Mouse (Mus musculus) liver, embryonic 11.5 days (tissue): Measurements from ENCODE around the gene Jmjd4. TPM values are rescaled to one million over a fixed set of nuclear protein-coding genes. Genes with fewer than 3 reads are reported as not detected.

Experiments used
- ATAC-seq: fragments of 200-750 bp; cut with Nextera tagmentation; replicated peaks from 2 replicates; pipeline ENCODE4 v1.8.0; 2017; ENCODE audit warnings: moderate number of reproducible peaks, mild to moderate bottlenecking, moderate TSS enrichment, moderate library complexity; ENCODE audit not compliant: low FRiP score
- DNase-seq: peaks from one replicate; pipeline ENCODE4 v3.0.0-alpha.2; 2017; ENCODE audit warnings: low spot score
- H3K27ac ChIP-seq: fragments of 300-500 bp; sonication (generic); 2 replicates; pipeline ENCODE4 v1.5.1; 2014; ENCODE audit warnings: mild to moderate bottlenecking, low read depth, low read length, control low read depth
- H3K27me3 ChIP-seq: fragments of 300-500 bp; sonication (generic); replicated peaks from 2 replicates; pipeline ENCODE4 v1.6.1; 2014; ENCODE audit warnings: low read length, mixed read lengths; ENCODE audit not compliant: control insufficient read depth, insufficient read depth
- H3K36me3 ChIP-seq: fragments of 300-500 bp; sonication (generic); 2 replicates; pipeline ENCODE4 v1.6.1; 2014; ENCODE audit warnings: mild to moderate bottlenecking, low read length, moderate library complexity, mixed read lengths; ENCODE audit not compliant: control insufficient read depth, insufficient read depth
- H3K4me1 ChIP-seq: fragments of 300-500 bp; sonication (generic); replicated peaks from 2 replicates; pipeline ENCODE4 v1.6.1; 2014; ENCODE audit warnings: low read length, mixed read lengths; ENCODE audit not compliant: control insufficient read depth, insufficient read depth
- H3K4me2 ChIP-seq: fragments of 300-500 bp; sonication (generic); 2 replicates; pipeline ENCODE4 v1.6.1; 2014; ENCODE audit warnings: mild to moderate bottlenecking, control low read depth, moderate library complexity
- H3K4me3 ChIP-seq: fragments of 300-500 bp; sonication (generic); 2 replicates; pipeline ENCODE4 v1.5.1; 2014; ENCODE audit warnings: low read depth, low read length, control low read depth
- H3K9ac ChIP-seq: fragments of 300-500 bp; sonication (generic); 2 replicates; pipeline ENCODE4 v1.6.1; 2014; ENCODE audit warnings: low read depth, low read length, control low read depth
- H3K9me3 ChIP-seq: fragments of 300-500 bp; sonication (generic); 2 replicates; pipeline ENCODE4 v1.6.1; 2016; ENCODE audit warnings: low read length, inconsistent platforms, mixed read lengths; ENCODE audit not compliant: control insufficient read depth
- WGBS: fragments of 180-500 bp; shearing (Covaris S2); extraction: QIAGEN DNeasy Blood & Tissue Kit; methylation state at CpG from one replicate; pipeline ENCODE4 v1.1.7; 2014; 5-methylcytosine and 5-hydroxymethylcytosine counted together
- polyA plus RNA-seq: library from polyadenylated mRNA; unstranded; fragments of >200 nt; fragmentation: Nextera tagmentation; extraction: Ambion mirVana; gene quantifications from 2 replicates; pipeline ENCODE4 v1.2.1, GENCODE M21; 2014

Jmjd4 gene
- polyA plus RNA-seq, 1 experiment from 2014 or later, result 12.7 TPM

GRCm38 (mm10) chr11:59477240-59477639, 27.4 kb downstream of the Jmjd4 start:
- Histone ChIP-seq H3K27me3 (peaks cover 5% of the 10 kb centered on the region; the same call in 1 of the 2 replicates), H3K9ac (no peak overlapping the region), H3K36me3 (no peaks in the 10 kb centered on the region), H3K9me3 (no peaks in the 10 kb centered on the region), H3K27ac (no peak overlapping the region), H3K4me2 (no peak overlapping the region), H3K4me3 (no peak overlapping the region), H3K4me1 (no peaks in the 10 kb centered on the region)
- DNase-seq (no peak), ATAC-seq (no peak)
- 66% methylated on average over 6 of the region's 6 CpGs for WGBS

GRCm38 (mm10) chr11:59483212-59483611, 33.4 kb downstream of the Jmjd4 start:
- no peak overlapping the region for H3K27ac ChIP-seq
- peaks cover 3% of the 10 kb centered on the region; the same call in 1 of the 2 replicates for H3K27me3 ChIP-seq
- peaks cover 18% of the 10 kb centered on the region for H3K36me3 ChIP-seq
- H3K4me2 ChIP-seq, result no peak overlapping the region
- WGBS, result 9% methylated on average over 2 of the region's 2 CpGs
- H3K9ac ChIP-seq, result no peak overlapping the region
- ATAC-seq, result no peak
- no peaks in the 10 kb centered on the region for H3K9me3 ChIP-seq
- no peak overlapping the region for H3K4me3 ChIP-seq
- H3K4me1 ChIP-seq, result no peaks in the 10 kb centered on the region
- DNase-seq, result no peak

GRCm38 (mm10) chr11:59485641-59486040, 35.8 kb downstream of the Jmjd4 start:
- no peak for ATAC-seq
- H3K9me3 ChIP-seq, result no peaks in the 10 kb centered on the region
- no peak overlapping the region for H3K9ac ChIP-seq
- H3K4me2 ChIP-seq, result no peak overlapping the region
- H3K4me1 ChIP-seq, result no peaks in the 10 kb centered on the region
- peaks cover 24% of the 10 kb centered on the region for H3K36me3 ChIP-seq
- H3K27ac ChIP-seq, result no peak overlapping the region
- no peak for DNase-seq
- no peak overlapping the region for H3K4me3 ChIP-seq
- WGBS, result 68% methylated on average over 2 of the region's 2 CpGs
- H3K27me3 ChIP-seq, result no peaks in the 10 kb centered on the region

GRCm38 (mm10) chr11:59486222-59486621, 36.4 kb downstream of the Jmjd4 start:
- no peak for ATAC-seq
- Histone ChIP-seq H3K4me2 (no peak overlapping the region), H3K4me3 (no peak overlapping the region), H3K4me1 (no peaks in the 10 kb centered on the region), H3K9ac (no peak overlapping the region), H3K27me3 (no peaks in the 10 kb centered on the region), H3K36me3 (peaks cover 29% of the 10 kb centered on the region), H3K9me3 (no peaks in the 10 kb centered on the region), H3K27ac (no peak overlapping the region)
- no peak for DNase-seq
- 84% methylated on average over 8 of the region's 8 CpGs for WGBS

GRCm38 (mm10) chr11:59496672-59497310, 46.9 kb downstream of the Jmjd4 start:
- peaks cover 65% of the 10 kb centered on the region for H3K36me3 ChIP-seq
- ATAC-seq (no peak), DNase-seq (no peak)
- H3K4me1 ChIP-seq, result no peaks in the 10 kb centered on the region
- H3K9ac ChIP-seq, result no peak overlapping the region
- no peak overlapping the region for H3K27ac ChIP-seq
- no peak overlapping the region for H3K4me2 ChIP-seq
- H3K9me3 ChIP-seq, result no peaks in the 10 kb centered on the region
- H3K4me3 ChIP-seq, result no peak overlapping the region
- H3K27me3 ChIP-seq, result no peaks in the 10 kb centered on the region
- 71% methylated on average over 6 of the region's 6 CpGs for WGBS

GRCm38 (mm10) chr11:59497747-59498146, 47.9 kb downstream of the Jmjd4 start:
- Histone ChIP-seq H3K9me3 (no peaks in the 10 kb centered on the region), H3K4me2 (no peak overlapping the region), H3K27me3 (no peaks in the 10 kb centered on the region), H3K4me3 (no peak overlapping the region), H3K9ac (no peak overlapping the region), H3K27ac (no peak overlapping the region), H3K4me1 (no peaks in the 10 kb centered on the region), H3K36me3 (peaks cover 68% of the 10 kb centered on the region)
- WGBS, result 88% methylated on average over 7 of the region's 7 CpGs
- no peak for DNase-seq
- no peak for ATAC-seq

GRCm38 (mm10) chr11:59501978-59502700, 52.3 kb downstream of the Jmjd4 start:
- Histone ChIP-seq H3K9ac (no peak overlapping the region), H3K36me3 (peaks cover 59% of the 10 kb centered on the region)
- no peak for ATAC-seq

GRCm38 (mm10) chr11:59505351-59505838, 55.5 kb downstream of the Jmjd4 start:
- WGBS, result 1% methylated on average over 21 of the region's 21 CpGs
- H3K36me3 ChIP-seq, result peaks cover 31% of the 10 kb centered on the region
- peak overlapping the region; percentile 84 for H3K9ac ChIP-seq
- H3K27ac ChIP-seq, result peak overlapping the region; percentile 84
- no peaks in the 10 kb centered on the region for H3K27me3 ChIP-seq
- peak overlapping the region; percentile 88 for H3K4me3 ChIP-seq
- H3K9me3 ChIP-seq, result no peaks in the 10 kb centered on the region
- DNase-seq (peak; percentile 76), ATAC-seq (peak; percentile 60)
- peaks cover 9% of the 10 kb centered on the region for H3K4me1 ChIP-seq
- H3K4me2 ChIP-seq, result peak overlapping the region; percentile 89

More at GRCm38 (mm10) chr11:59501978-59502700, 52.3 kb downstream of the Jmjd4 start:
- H3K9me3 ChIP-seq, result no peaks in the 10 kb centered on the region
- DNase-seq, result no peak
- no peak overlapping the region for H3K4me2 ChIP-seq
- no peaks in the 10 kb centered on the region for H3K27me3 ChIP-seq
- no peak overlapping the region for H3K27ac ChIP-seq
- WGBS, result 79% methylated on average over 5 of the region's 5 CpGs
- no peak overlapping the region for H3K4me3 ChIP-seq
- peaks cover 6% of the 10 kb centered on the region for H3K4me1 ChIP-seq
